Mouse (Mus musculus) heart, postnatal 14 days (tissue): Measurements from ENCODE around the gene Zmynd10. TPM values are rescaled to one million over a fixed set of nuclear protein-coding genes. Genes with fewer than 3 reads are reported as not detected.

Experiments used
- DNase-seq, 2 experiments: peaks; one replicate each; pipeline ENCODE4 v3.0.0; 2021 to 2022
- intact Hi-C: fragments of 180-260 bp; cut with DNase I; formaldehyde crosslinking; loops from one replicate; pipeline ENCODE4 v1.15.1; 2025
- total RNA-seq, 2 experiments: library from RNA; stranded (reverse); gene quantifications; 2 replicates each; pipeline ENCODE4 v1.2.3; 2021

The Zmynd10 gene
- total RNA-seq, 2 experiments from 2014 or later = not detected

DNA sequence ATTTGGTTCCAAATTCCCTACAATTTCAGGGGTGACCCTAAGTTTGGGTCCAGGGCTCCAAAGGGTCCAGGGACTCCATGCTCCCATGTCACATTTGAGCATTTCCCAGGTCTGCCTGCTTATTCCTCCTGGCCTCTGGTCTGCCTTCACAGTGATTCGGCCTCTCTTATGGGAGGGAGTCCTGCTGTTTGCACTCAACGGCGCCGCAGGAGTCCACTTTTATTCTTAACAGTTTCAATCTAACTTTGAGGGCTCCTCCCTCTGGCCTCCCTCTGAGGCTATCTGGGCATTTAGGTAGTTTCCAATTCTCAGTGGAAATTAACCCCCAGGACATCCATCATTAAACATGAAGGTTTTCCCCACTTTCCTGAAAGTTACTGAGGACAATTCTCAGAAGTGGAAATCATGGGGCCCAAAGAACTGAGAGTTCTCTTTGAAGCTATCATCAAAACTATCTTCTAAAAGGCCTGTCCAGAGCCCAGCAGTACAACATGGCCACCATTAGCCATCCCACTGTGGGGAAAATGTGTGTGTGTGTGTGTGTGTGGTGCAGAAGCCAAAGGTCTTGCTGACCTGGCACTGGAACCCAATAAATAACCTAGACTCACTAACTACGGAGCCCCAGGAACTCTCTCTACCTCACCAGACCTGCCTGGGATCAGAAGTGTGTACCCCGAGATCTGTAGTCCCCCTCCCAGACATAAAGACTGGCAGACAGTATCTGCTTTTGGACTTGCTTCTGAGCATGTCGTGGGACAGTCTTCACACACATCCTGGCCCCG lies 47.4 kb downstream of the Zmynd10 start:
- no peak for DNase-seq
- intact Hi-C loops = no loop called here

DNA sequence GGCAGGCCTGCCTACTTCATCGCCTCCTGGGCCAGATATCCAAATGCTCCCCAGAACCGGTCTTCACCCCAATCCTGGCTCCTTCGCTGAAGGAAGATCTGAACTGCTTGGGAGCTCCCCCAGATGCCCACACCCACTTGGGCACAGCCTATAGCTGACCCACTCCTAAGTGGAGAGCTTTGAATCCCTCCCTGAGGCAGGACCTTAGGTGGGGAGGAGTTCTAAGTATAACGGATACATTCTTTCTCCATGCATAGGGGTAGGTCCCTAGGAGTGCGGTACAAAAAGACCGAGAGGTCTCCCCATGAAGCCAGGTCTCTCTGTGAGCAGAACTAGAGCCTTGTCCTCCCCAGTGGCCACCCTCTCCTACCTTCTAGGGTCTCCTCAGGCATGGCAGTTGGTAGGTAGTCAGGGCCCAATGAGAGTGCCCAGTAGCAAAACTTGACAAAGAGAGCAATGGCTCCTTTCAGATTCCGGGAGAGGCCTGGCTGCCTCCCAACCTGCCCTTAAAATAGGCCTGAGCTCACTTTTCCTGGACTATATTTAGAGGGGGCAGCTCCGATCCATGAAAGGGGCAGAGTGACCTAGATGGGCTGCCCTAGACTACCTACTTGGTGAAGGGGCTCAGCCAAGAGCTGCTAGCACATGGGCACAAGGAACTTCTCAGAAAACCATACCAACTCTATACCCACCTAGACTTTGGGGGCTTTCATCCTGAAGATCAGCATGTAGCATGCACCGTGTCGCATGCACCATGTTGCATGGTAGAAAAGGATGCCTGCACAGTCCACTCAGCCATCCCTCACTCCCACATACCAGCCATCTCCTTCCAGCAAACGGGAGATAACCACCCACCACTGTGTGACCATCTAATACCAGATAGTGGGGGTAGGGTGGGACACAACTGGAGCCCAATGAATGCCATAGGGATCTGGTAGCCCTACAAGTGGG lies 49.8 kb downstream of the Zmynd10 start:
- DNase-seq = peak; percentile 71 to 85
- intact Hi-C loops = no loop called here

DNA sequence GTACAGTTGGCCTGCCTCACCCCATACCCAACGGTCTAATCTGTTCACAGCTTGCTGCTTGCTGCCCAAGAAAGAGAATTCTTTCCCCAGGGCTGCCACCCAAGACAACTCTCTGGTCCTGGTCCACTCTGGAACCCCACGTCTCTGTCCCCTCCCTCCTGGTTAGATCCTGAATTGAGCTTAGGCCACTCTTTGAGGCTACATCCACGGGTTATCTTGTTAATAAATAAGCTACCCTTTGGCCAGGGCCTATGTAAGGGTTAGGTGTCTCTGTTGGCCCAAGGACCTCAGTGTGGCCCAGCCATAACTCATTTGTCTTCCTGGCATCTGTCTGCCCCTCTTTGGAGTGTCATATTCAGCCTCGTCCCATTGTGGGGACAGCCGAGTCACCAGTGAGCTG lies 51.3 kb downstream of the Zmynd10 start:
- DNase-seq = no peak

DNA sequence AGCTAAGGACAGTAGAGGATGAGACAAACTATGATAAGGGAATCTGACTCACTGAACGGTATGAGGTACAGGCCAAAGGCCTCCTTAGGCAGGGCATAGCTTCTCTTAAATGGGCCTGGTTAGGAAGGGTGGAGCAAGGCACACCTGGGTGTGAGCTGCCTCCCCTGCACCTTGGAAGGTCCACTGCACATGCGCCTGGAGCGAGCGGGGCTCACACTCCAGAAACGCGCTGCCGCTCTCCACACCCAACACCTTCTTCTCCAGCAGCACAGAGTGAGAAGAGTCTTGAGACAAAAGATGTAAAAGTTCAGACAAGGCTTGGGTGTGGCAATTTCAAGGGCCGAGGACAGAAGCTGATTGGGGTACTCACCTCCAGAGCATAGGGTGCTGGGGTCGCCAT lies 52.3 kb downstream of the Zmynd10 start:
- no peak for DNase-seq
- intact Hi-C loops = no loop called here

More for the DNA sequence above, 51.3 kb downstream of the Zmynd10 start:
- intact Hi-C loops = no loop called here

DNA sequence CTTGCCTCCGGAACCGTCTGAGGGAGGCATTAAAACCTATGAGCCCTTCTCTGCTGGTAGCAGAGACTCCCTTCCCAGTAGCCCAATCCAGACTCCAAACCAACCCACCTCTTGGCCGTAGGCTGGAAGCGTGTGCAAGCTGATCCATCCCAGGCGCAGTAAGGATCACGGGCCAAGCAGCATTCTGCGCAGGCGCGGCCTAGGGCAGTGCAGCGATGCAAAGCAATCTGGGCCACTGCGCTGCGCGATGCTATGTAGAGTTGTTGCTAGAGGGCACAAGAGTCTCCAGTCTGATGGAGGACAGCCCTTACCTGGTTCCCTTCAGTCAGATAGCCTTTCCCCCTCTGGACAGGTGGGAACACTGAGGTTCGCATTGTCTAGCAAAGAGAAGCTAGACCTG lies 52.7 kb downstream of the Zmynd10 start:
- peak in 1 of 2 experiments; percentile 52 for DNase-seq
- intact Hi-C loops = no loop called here

DNA sequence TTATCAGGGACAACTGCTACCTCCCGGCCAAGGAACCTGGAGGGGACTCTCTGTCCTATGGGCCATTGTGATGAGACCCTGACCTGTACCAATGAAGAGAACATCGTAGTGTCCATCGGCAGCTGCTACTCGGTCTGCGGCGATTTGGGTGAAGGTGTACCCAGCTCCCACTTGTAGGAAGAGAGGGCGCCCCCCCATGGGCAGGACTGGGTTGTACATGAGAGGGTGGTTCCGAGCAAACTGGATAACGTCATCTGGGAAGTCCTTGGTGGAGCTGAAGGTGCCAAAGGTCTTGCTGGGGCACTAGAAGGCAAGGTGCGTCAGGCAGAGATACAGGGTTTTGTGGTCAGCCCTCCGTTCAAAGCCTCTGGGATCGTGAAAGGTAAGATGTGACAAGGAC lies 53.6 kb downstream of the Zmynd10 start:
- intact Hi-C loops = no loop called here
- no peak for DNase-seq

Other genes starting within 250 kb of the Zmynd10 start
- 10 to 100 TPM; 19.7 to 21.2 TPM for gene Hemk1, start 208.9 kb upstream of the Zmynd10 start, total RNA-seq
- 1 to 10 TPM; 7.0 to 7.4 TPM for gene 6430571L13Rik, start 206.7 kb upstream of the Zmynd10 start, total RNA-seq
- gene Cacna2d2, start 147.7 kb upstream of the Zmynd10 start, total RNA-seq = 10 to 100 TPM in 1 of 2 experiments, 1 to 10 TPM in 1; 5.0 to 10.5 TPM
- gene Tmem115, start 13.4 kb upstream of the Zmynd10 start, total RNA-seq = 10 to 100 TPM; 23.1 to 23.7 TPM
- gene Cyb561d2, start 5.1 kb upstream of the Zmynd10 start, total RNA-seq = 1 to 10 TPM; 3.4 to 4.9 TPM
- gene Nprl2, start 5.1 kb upstream of the Zmynd10 start, total RNA-seq = 10 to 100 TPM; 13.6 to 17.1 TPM
- 10 to 100 TPM; 23.6 to 24.5 TPM for gene Rassf1, start 4.3 kb downstream of the Zmynd10 start, total RNA-seq
- gene Tusc2, start 16.0 kb downstream of the Zmynd10 start, total RNA-seq = 10 to 100 TPM; 27.5 to 27.9 TPM
- 10 to 100 TPM; 35.8 to 43.1 TPM for gene Hyal2, start 20.6 kb downstream of the Zmynd10 start, total RNA-seq
- gene Hyal1, start 29.6 kb downstream of the Zmynd10 start, total RNA-seq = 1 to 10 TPM; 3.9 to 5.2 TPM
- gene Naa80, start 31.6 kb downstream of the Zmynd10 start, total RNA-seq = 10 to 100 TPM; 15.5 to 16.6 TPM
- under 1 TPM; 0.31 to 0.49 TPM for gene Hyal3, start 33.5 kb downstream of the Zmynd10 start, total RNA-seq
- 10 to 100 TPM; 36.7 to 47.1 TPM for gene Ifrd2, start 40.3 kb downstream of the Zmynd10 start, total RNA-seq
- gene Sema3b, start 61.9 kb downstream of the Zmynd10 start, total RNA-seq = 10 to 100 TPM; 11.3 to 12.1 TPM
- gene Gnai2, start 88.1 kb downstream of the Zmynd10 start, total RNA-seq = 100 to 1,000 TPM; 318 to 327 TPM
- gene Slc38a3, start 122.2 kb downstream of the Zmynd10 start, total RNA-seq = 10 to 100 TPM; 48.6 to 53.3 TPM
- not detected for gene Gnat1, start 132.4 kb downstream of the Zmynd10 start, total RNA-seq
- 10 to 100 TPM; 17.7 to 18.0 TPM for gene Sema3f, start 163.2 kb downstream of the Zmynd10 start, total RNA-seq
- 10 to 100 TPM; 74.1 to 76.9 TPM for gene Rbm5, start 223.7 kb downstream of the Zmynd10 start, total RNA-seq